Mouse (Mus musculus) erythroblast, embryonic 14.5 days (primary cell): Measurements from ENCODE around the gene Cd2. TPM values are rescaled to one million over a fixed set of nuclear protein-coding genes. Genes with fewer than 3 reads are reported as not detected.
A peak's percentile ranks its signal among the peaks of the same experiment; 100 is the strongest.

Experiments used
- H3K27me3 ChIP-seq: 2 replicates; pipeline ENCODE4 v1.6.1; 2012; ENCODE audit warnings: inconsistent platforms; ENCODE audit not compliant: control insufficient read depth
- H3K36me3 ChIP-seq: 2 replicates; pipeline ENCODE4 v1.6.1; 2012; ENCODE audit warnings: mild to moderate bottlenecking, inconsistent platforms; ENCODE audit not compliant: control insufficient read depth
- H3K4me1 ChIP-seq: 2 replicates; pipeline ENCODE4 v1.6.1; 2012; ENCODE audit warnings: inconsistent platforms; ENCODE audit not compliant: control insufficient read depth
- H3K4me3 ChIP-seq: replicated peaks from 2 replicates; pipeline ENCODE3; 2012; ENCODE audit warnings: moderate library complexity, mild to moderate bottlenecking, inconsistent platforms
- H3K9me3 ChIP-seq: 2 replicates; pipeline ENCODE4 v1.6.1; 2012; ENCODE audit warnings: low read length, inconsistent platforms, mixed read lengths; ENCODE audit not compliant: control insufficient read depth
- GATA1 ChIP-seq: IDR thresholded peaks from 2 replicates; pipeline ENCODE4 v1.6.1; 2012; ENCODE audit warnings: low read length, inconsistent platforms, mixed read lengths
- TAL1 ChIP-seq: IDR thresholded peaks from 3 replicates; pipeline ENCODE4 v1.6.1; 2012; ENCODE audit warnings: low read length, inconsistent platforms, mixed read lengths
- polyA plus RNA-seq: library from polyadenylated mRNA; stranded (reverse); fragments of >175 nt; gene quantifications from 2 replicates; pipeline ENCODE4 v1.2.3, GENCODE M21; 2012

Cd2 gene
- polyA plus RNA-seq, 1 experiment: not detected

DNA sequence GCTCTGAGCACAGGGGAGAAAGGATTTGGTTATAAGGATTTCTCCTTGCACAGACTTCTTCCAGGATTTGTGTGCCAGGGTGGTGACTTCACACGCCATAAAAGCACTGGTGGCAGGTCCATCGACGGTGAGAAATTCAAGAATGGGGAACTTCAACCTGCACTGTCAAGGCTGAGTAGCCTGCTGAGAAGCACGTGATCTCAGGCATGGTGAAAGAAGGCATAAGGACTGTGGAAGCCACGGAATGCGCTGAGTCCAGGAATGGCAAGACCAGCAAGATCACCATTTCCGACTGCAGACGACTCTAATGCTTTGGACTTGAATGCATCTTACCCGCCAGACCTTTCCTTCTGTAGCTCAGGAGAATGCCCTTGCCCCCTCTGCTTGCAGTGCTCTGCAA is 23.2 kb upstream of the Cd2 start:
- Histone ChIP-seq H3K4me3 (no peak overlapping the region), H3K4me1 (peaks cover 29% of the 10 kb centered on the region), H3K9me3 (no peaks in the 10 kb centered on the region), H3K36me3 (no peaks in the 10 kb centered on the region), H3K27me3 (peaks cover 11% of the 10 kb centered on the region)
- no peak for TF ChIP-seq GATA1
- no peak for TF ChIP-seq TAL1

GRCm38 (mm10) chr3:101309626-101310025 is 21.9 kb upstream of the Cd2 start:
- H3K36me3 ChIP-seq: no peaks in the 10 kb centered on the region
- H3K27me3 ChIP-seq: peaks cover 11% of the 10 kb centered on the region
- TF ChIP-seq GATA1 (no peak), TAL1 (no peak)
- H3K9me3 ChIP-seq: no peaks in the 10 kb centered on the region
- peaks cover 17% of the 10 kb centered on the region for H3K4me1 ChIP-seq
- H3K4me3 ChIP-seq: no peak overlapping the region

DNA sequence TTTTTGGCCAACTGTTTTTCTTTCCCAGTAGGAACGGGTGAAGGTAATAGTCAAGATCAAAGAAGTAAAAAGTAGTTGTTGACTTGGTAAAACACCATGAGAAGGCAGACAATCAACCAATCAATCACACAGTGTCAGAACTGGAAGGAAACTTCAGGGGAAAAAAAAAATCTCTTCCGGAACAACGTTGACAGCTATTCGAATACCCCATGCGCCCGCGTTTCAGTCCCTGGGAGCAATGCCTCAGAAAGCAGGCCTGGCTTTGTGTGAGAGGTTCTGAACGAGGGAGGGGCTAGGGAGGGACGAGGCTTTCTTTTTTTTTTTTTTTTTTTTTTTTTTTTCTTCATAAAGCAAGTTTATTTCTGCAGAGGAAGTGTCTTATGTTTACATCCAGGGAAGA is 18.4 kb upstream of the Cd2 start:
- Histone ChIP-seq H3K27me3 (peaks cover 6% of the 10 kb centered on the region), H3K4me1 (no peaks in the 10 kb centered on the region), H3K9me3 (no peaks in the 10 kb centered on the region), H3K4me3 (no peak overlapping the region), H3K36me3 (no peaks in the 10 kb centered on the region)
- TF ChIP-seq TAL1: no peak
- no peak for TF ChIP-seq GATA1

- Histone ChIP-seq H3K4me1 (peaks cover 7% of the 10 kb centered on the region), H3K27me3 (peaks cover 5% of the 10 kb centered on the region), H3K4me3 (no peak overlapping the region), H3K9me3 (no peaks in the 10 kb centered on the region), H3K36me3 (no peaks in the 10 kb centered on the region)
- no peak for TF ChIP-seq GATA1
- TF ChIP-seq TAL1: no peak
Observed at GRCm38 (mm10) chr3:101305046-101305445, 17.3 kb upstream of the Cd2 start.

GRCm38 (mm10) chr3:101304156-101304555 is 16.4 kb upstream of the Cd2 start:
- peaks cover 9% of the 10 kb centered on the region for H3K4me1 ChIP-seq
- H3K36me3 ChIP-seq: no peaks in the 10 kb centered on the region
- no peak for TF ChIP-seq GATA1
- no peak for TF ChIP-seq TAL1
- H3K27me3 ChIP-seq: peaks cover 3% of the 10 kb centered on the region
- no peaks in the 10 kb centered on the region for H3K9me3 ChIP-seq
- no peak overlapping the region for H3K4me3 ChIP-seq

- no peaks in the 10 kb centered on the region for H3K9me3 ChIP-seq
- H3K4me3 ChIP-seq: peak overlapping the region; percentile 26
- peaks cover 9% of the 10 kb centered on the region for H3K4me1 ChIP-seq
- H3K36me3 ChIP-seq: no peaks in the 10 kb centered on the region
- TF ChIP-seq GATA1: no peak
- no peak for TF ChIP-seq TAL1
- H3K27me3 ChIP-seq: peaks cover 3% of the 10 kb centered on the region
Observed at GRCm38 (mm10) chr3:101300271-101301071, 12.7 kb upstream of the Cd2 start.

GRCm38 (mm10) chr3:101299591-101299990 is 11.9 kb upstream of the Cd2 start:
- Histone ChIP-seq H3K4me3 (no peak overlapping the region), H3K9me3 (no peaks in the 10 kb centered on the region), H3K4me1 (peaks cover 9% of the 10 kb centered on the region), H3K27me3 (peaks cover 3% of the 10 kb centered on the region; the same call in 1 of the 2 replicates), H3K36me3 (no peaks in the 10 kb centered on the region)
- no peak for TF ChIP-seq GATA1
- TF ChIP-seq TAL1: no peak

- Histone ChIP-seq H3K9me3 (no peaks in the 10 kb centered on the region), H3K36me3 (no peaks in the 10 kb centered on the region), H3K27me3 (peaks cover 3% of the 10 kb centered on the region; the same call in 1 of the 2 replicates), H3K4me1 (peaks cover 9% of the 10 kb centered on the region), H3K4me3 (no peak overlapping the region)
- TF ChIP-seq GATA1 (no peak), TAL1 (no peak)
Observed at GRCm38 (mm10) chr3:101297221-101297620, 9.5 kb upstream of the Cd2 start.

GRCm38 (mm10) chr3:101295931-101296820 is 8.4 kb upstream of the Cd2 start:
- Histone ChIP-seq H3K4me3 (no peak overlapping the region), H3K4me1 (peaks cover 9% of the 10 kb centered on the region)
- TF ChIP-seq GATA1 (no peak), TAL1 (no peak)

More at GRCm38 (mm10) chr3:101295931-101296820, 8.4 kb upstream of the Cd2 start:
- H3K9me3 ChIP-seq: no peaks in the 10 kb centered on the region
- no peaks in the 10 kb centered on the region for H3K36me3 ChIP-seq
- peaks cover 3% of the 10 kb centered on the region; the same call in 1 of the 2 replicates for H3K27me3 ChIP-seq
